Mouse (Mus musculus) midbrain, embryonic 13.5 days (tissue): ENCODE data around the gene Ctdsp1. TPM values are rescaled to one million over a fixed set of nuclear protein-coding genes. Genes with fewer than 3 reads are reported as not detected.
"Not testable (repeated sequence)": the region's sequence is repeated elsewhere in the genome, so short reads cannot be mapped to it uniquely, and the experiment has no call there.

Experiments used
- ATAC-seq: fragments of 200-750 bp; cut with Nextera tagmentation; 2 replicates; pipeline ENCODE4 v1.8.0; 2017; ENCODE audit warnings: mild to moderate bottlenecking, moderate TSS enrichment, moderate library complexity
- H3K27ac ChIP-seq: fragments of 300-500 bp; sonication (generic); 2 replicates; pipeline ENCODE4 v1.5.1; 2015; ENCODE audit warnings: inconsistent platforms, mild to moderate bottlenecking, moderate library complexity
- H3K27me3 ChIP-seq: fragments of 300-500 bp; sonication (generic); 2 replicates; pipeline ENCODE4 v1.6.1; 2015; ENCODE audit warnings: mild to moderate bottlenecking, inconsistent platforms
- H3K36me3 ChIP-seq: fragments of 300-500 bp; sonication (generic); 2 replicates; pipeline ENCODE4 v1.6.1; 2015; ENCODE audit warnings: mild to moderate bottlenecking, inconsistent platforms
- H3K4me1 ChIP-seq: fragments of 300-500 bp; sonication (generic); replicated peaks from 2 replicates; pipeline ENCODE4 v1.6.1; 2015; ENCODE audit warnings: inconsistent platforms
- H3K4me2 ChIP-seq: fragments of 300-500 bp; sonication (generic); replicated peaks from 2 replicates; pipeline ENCODE4 v1.6.1; 2015; ENCODE audit warnings: moderate library complexity, mild to moderate bottlenecking, inconsistent platforms
- H3K4me3 ChIP-seq: fragments of 300-500 bp; sonication (generic); replicated peaks from 2 replicates; pipeline ENCODE4 v1.5.1; 2015; ENCODE audit warnings: mild to moderate bottlenecking, inconsistent platforms
- H3K9ac ChIP-seq: fragments of 300-500 bp; sonication (generic); replicated peaks from 2 replicates; pipeline ENCODE4 v1.6.1; 2015; ENCODE audit warnings: mild to moderate bottlenecking, inconsistent platforms
- H3K9me3 ChIP-seq: fragments of 300-500 bp; sonication (generic); 2 replicates; pipeline ENCODE4 v1.6.1; 2016; ENCODE audit warnings: mild to moderate bottlenecking, inconsistent platforms
- WGBS: fragments of 180-500 bp; shearing (Covaris S2); methylation state at CpG from one replicate; pipeline ENCODE4 v1.1.7; 2015; 5-methylcytosine and 5-hydroxymethylcytosine counted together
- polyA plus RNA-seq: library from polyadenylated mRNA; unstranded; fragments of >200 nt; fragmentation: Nextera tagmentation; extraction: Ambion mirVana; gene quantifications from 2 replicates; pipeline ENCODE4 v1.2.1, GENCODE M21; 2015

Ctdsp1 gene
- polyA plus RNA-seq, 1 experiment from 2014 or later, result 18.6 TPM

- Histone ChIP-seq H3K36me3 (peaks cover 20% of the 10 kb centered on the region), H3K27me3 (peaks cover 28% of the 10 kb centered on the region), H3K9ac (peak overlapping the region; percentile 83), H3K4me1 (peaks cover 45% of the 10 kb centered on the region), H3K4me2 (peak overlapping the region; percentile 95), H3K9me3 (no peaks in the 10 kb centered on the region), H3K27ac (peak overlapping the region; percentile 81; the same call in 1 of the 2 replicates), H3K4me3 (peak overlapping the region; percentile 88)
- ATAC-seq, result peak; percentile 37
- WGBS, result under 1% methylated on average over 16 of the region's 16 CpGs
These were observed 1.2 kb downstream of the Ctdsp1 start for GRCm38 (mm10) chr1:74392446-74392994.

- H3K4me1 ChIP-seq, result peaks cover 50% of the 10 kb centered on the region
- WGBS, result 37% methylated on average over 7 of the region's 7 CpGs
- H3K9ac ChIP-seq, result peak overlapping the region; percentile 83
- H3K36me3 ChIP-seq, result peaks cover 20% of the 10 kb centered on the region
- peak overlapping the region; percentile 95 for H3K4me2 ChIP-seq
- peaks cover 28% of the 10 kb centered on the region for H3K27me3 ChIP-seq
- H3K4me3 ChIP-seq, result peak overlapping the region; percentile 88
- no peak overlapping the region for H3K27ac ChIP-seq
- H3K9me3 ChIP-seq, result no peaks in the 10 kb centered on the region
- no peak for ATAC-seq
These were observed 1.7 kb downstream of the Ctdsp1 start for GRCm38 (mm10) chr1:74393010-74393409.

- H3K36me3 ChIP-seq, result peaks cover 20% of the 10 kb centered on the region
These were observed 2.4 kb downstream of the Ctdsp1 start for GRCm38 (mm10) chr1:74393697-74394096.

GRCm38 (mm10) chr1:74394311-74394710 is 3.0 kb downstream of the Ctdsp1 start:
- H3K36me3 ChIP-seq, result peaks cover 20% of the 10 kb centered on the region
- no peak overlapping the region for H3K4me2 ChIP-seq
- no peak overlapping the region for H3K27ac ChIP-seq
- no peak overlapping the region for H3K9ac ChIP-seq
- H3K27me3 ChIP-seq, result peaks cover 17% of the 10 kb centered on the region
- 96% methylated on average over 9 of the region's 9 CpGs for WGBS
- no peaks in the 10 kb centered on the region for H3K9me3 ChIP-seq
- H3K4me1 ChIP-seq, result peaks cover 50% of the 10 kb centered on the region
- no peak overlapping the region for H3K4me3 ChIP-seq
- no peak for ATAC-seq

More at GRCm38 (mm10) chr1:74393697-74394096, 2.4 kb downstream of the Ctdsp1 start:
- Histone ChIP-seq H3K4me1 (peaks cover 50% of the 10 kb centered on the region), H3K27ac (no peak overlapping the region), H3K9ac (no peak overlapping the region), H3K4me2 (no peak overlapping the region), H3K4me3 (no peak overlapping the region), H3K9me3 (no peaks in the 10 kb centered on the region), H3K27me3 (peaks cover 22% of the 10 kb centered on the region)
- no peak for ATAC-seq
- 94% methylated on average over 9 of the region's 9 CpGs for WGBS

DNA sequence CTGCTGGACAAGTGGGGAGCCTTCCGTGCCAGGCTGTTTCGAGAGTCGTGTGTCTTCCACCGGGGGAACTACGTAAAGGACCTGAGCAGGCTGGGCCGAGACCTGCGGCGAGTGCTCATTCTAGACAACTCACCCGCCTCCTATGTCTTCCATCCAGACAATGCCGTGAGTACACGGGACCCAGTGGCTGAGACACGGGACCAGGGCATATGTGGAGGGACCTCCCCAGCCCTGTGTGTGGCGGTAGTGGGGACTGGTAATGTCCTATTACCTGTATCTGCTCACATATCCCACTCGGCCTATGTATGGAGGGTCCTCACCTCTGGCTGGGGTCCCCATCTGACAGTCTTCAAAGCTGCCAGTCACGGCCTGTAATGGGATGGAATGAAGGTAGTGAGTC is 3.5 kb downstream of the Ctdsp1 start:
- Histone ChIP-seq H3K9me3 (no peaks in the 10 kb centered on the region), H3K4me2 (no peak overlapping the region), H3K27me3 (peaks cover 12% of the 10 kb centered on the region), H3K9ac (no peak overlapping the region), H3K4me1 (peaks cover 46% of the 10 kb centered on the region), H3K4me3 (no peak overlapping the region), H3K27ac (no peak overlapping the region), H3K36me3 (peaks cover 20% of the 10 kb centered on the region)
- no peak for ATAC-seq
- WGBS, result 92% methylated on average over 15 of the region's 15 CpGs

GRCm38 (mm10) chr1:74395290-74395689 is 4.0 kb downstream of the Ctdsp1 start:
- ATAC-seq, result no peak
- Histone ChIP-seq H3K4me1 (peaks cover 42% of the 10 kb centered on the region), H3K4me2 (no peak overlapping the region), H3K36me3 (peaks cover 20% of the 10 kb centered on the region), H3K27ac (no peak overlapping the region), H3K9ac (no peak overlapping the region), H3K27me3 (peaks cover 7% of the 10 kb centered on the region), H3K9me3 (no peaks in the 10 kb centered on the region), H3K4me3 (no peak overlapping the region)
- WGBS, result 86% methylated on average over 13 of the region's 13 CpGs

GRCm38 (mm10) chr1:74396456-74397222 is 5.3 kb downstream of the Ctdsp1 start:
- H3K9me3 ChIP-seq, H3K27ac ChIP-seq, H3K27me3 ChIP-seq, ATAC-seq: not testable (repeated sequence)
- H3K9ac ChIP-seq, result peak overlapping the region; percentile 63; the same call in 1 of the 2 replicates
- H3K4me3 ChIP-seq, result peak overlapping the region; percentile 47
- H3K36me3 ChIP-seq, result peaks cover 20% of the 10 kb centered on the region
- H3K4me1 ChIP-seq, result peaks cover 33% of the 10 kb centered on the region
- peak overlapping the region; percentile 81 for H3K4me2 ChIP-seq
- 8% methylated on average over 12 of the region's 12 CpGs for WGBS

- H3K9ac ChIP-seq, result peak overlapping the region; percentile 63
- H3K4me3 ChIP-seq, result peak overlapping the region; percentile 47
- peak overlapping the region; percentile 62 for H3K27ac ChIP-seq
- H3K9me3 ChIP-seq, result no peaks in the 10 kb centered on the region
- no peaks in the 10 kb centered on the region for H3K27me3 ChIP-seq
- 0% methylated on average over 39 of the region's 41 CpGs for WGBS
- H3K36me3 ChIP-seq, result peaks cover 20% of the 10 kb centered on the region
- peak overlapping the region; percentile 81 for H3K4me2 ChIP-seq
- peak; percentile 92 for ATAC-seq
- peaks cover 29% of the 10 kb centered on the region for H3K4me1 ChIP-seq
These were observed 6.1 kb downstream of the Ctdsp1 start for GRCm38 (mm10) chr1:74397268-74397918.

GRCm38 (mm10) chr1:74397919-74398451 is 6.7 kb downstream of the Ctdsp1 start:
- Histone ChIP-seq H3K36me3 (peaks cover 20% of the 10 kb centered on the region), H3K27me3 (no peaks in the 10 kb centered on the region), H3K27ac (peak overlapping the region; percentile 62), H3K9ac (peak overlapping the region; percentile 63), H3K4me2 (peak overlapping the region; percentile 81), H3K4me3 (peak overlapping the region; percentile 47), H3K4me1 (peaks cover 23% of the 10 kb centered on the region), H3K9me3 (no peaks in the 10 kb centered on the region)
- peak; percentile 57 for ATAC-seq
- 5% methylated on average over 11 of the region's 11 CpGs for WGBS

DNA sequence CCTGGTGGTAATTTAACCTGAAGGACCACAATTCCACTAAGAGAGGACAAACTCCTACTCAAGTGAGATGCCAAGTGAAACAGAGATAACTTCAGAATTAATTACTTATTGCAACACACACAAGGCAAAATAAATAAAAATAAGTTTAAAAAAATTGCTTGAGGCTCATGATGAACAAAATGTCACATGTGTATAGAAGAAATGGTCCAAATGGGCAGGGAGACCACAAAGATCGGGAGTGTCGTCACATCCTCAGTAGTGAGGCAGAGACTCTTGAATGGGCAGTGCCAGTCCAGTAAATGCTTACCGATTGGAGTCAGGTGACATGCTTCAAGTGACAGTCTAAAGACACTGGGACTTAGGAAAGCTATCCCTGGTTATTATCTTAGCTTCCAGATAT is 9.2 kb downstream of the Ctdsp1 start:
- no peak for ATAC-seq
- H3K9me3 ChIP-seq, result no peaks in the 10 kb centered on the region
- no peak overlapping the region for H3K9ac ChIP-seq
- H3K4me1 ChIP-seq, result peaks cover 13% of the 10 kb centered on the region
- WGBS, result 83% methylated on average over 3 of the region's 3 CpGs
- H3K27ac ChIP-seq, result no peak overlapping the region
- H3K4me2 ChIP-seq, result no peak overlapping the region
- H3K36me3 ChIP-seq, result no peaks in the 10 kb centered on the region
- no peaks in the 10 kb centered on the region for H3K27me3 ChIP-seq
- H3K4me3 ChIP-seq, result no peak overlapping the region

DNA sequence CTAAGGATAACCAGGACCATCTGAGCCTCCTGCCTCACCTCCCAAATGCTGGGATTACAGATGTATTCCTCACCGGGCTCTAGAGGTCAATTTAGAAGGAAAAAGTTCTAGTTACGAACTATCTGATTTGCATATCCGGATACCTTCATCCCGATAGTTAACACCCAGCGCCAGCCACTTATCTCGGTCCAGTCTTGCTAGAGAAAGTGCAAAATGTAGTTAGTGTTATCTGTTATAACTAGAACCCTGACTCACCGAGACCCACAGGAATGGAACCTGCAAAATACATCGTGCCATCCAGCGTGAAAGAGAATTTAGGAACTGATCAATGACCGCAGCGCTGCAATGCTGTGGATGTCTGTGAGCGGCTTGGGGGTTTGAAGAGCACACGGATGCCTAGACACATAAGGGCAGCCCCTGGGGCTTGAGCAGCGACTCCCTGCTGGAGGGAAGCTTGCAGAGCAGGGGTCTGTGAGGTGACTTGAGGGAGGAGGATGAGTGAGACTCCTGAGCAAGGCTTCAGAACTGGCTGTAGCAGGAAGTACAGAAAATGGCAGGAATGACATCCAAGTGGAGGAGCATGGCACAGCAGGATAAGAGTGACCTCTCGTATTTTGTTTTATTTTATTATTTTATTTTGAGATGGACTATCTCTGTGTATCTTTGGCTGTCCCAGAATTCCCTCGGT is 9.8 kb downstream of the Ctdsp1 start:
- no peaks in the 10 kb centered on the region for H3K9me3 ChIP-seq
- ATAC-seq, result no peak
- no peaks in the 10 kb centered on the region for H3K36me3 ChIP-seq
- no peak overlapping the region for H3K4me2 ChIP-seq
- peaks cover 13% of the 10 kb centered on the region for H3K4me1 ChIP-seq
- no peak overlapping the region for H3K27ac ChIP-seq
- H3K4me3 ChIP-seq, result no peak overlapping the region
- H3K9ac ChIP-seq, result no peak overlapping the region
- no peaks in the 10 kb centered on the region for H3K27me3 ChIP-seq
- 60% methylated on average over 16 of the region's 16 CpGs for WGBS
